Mouse (Mus musculus) MEL-GATA-1-ER (cell line): Measurements from ENCODE around the gene Gm26938.

Experiments used
- DNase-seq: peaks from one replicate; pipeline ENCODE4 v3.0.0-alpha.2; 2012; ENCODE audit warnings: low read depth; ENCODE audit errors: extremely low read depth

Gm26938 gene

GRCm38 (mm10) chr5:139816445-139816844 is 9.8 kb downstream of the Gm26938 start:
- no peak for DNase-seq

GRCm38 (mm10) chr5:139815964-139816363 is 10.2 kb downstream of the Gm26938 start:
- no peak for DNase-seq

DNA sequence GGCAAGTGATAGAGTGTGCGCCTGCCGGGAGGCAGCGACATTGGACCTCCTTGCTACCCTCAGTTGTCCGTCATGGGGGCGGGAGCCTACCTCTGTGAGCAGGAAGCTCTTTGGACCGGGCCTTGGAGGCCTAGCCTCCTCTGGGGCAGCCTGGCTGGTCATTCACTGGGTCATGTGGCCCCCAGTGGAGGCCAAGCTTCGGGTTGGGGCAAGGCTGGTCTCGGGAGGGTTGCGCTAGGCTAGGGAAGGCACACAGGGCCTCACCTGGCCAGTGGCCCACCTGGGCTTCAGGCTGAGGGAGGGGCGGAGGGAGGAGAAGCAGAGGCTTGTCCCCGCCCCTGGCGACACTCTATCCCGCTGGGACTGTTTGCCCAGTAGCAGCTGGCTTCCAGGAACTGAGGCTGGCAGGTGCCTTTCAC is 12.2 kb downstream of the Gm26938 start:
- no peak for DNase-seq

DNA sequence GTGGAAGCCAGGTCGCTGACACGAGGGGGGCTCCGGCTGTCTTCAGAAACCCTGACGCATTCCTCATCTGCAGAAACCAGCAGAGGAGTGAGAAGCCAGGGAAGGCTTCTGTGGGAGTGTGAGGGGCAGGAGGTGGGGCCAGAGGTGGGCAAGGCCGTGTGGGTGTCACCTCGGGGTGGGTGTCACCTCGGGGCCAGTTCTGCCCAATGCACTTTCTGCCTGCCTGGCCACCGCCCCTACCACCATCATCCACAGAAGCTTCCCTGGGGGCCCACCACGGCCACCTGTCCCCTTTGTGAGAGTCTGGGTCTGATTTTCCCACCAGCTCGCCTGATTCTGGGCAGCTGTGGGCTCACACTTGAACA is 13.1 kb downstream of the Gm26938 start:
- DNase-seq, result no peak

DNA sequence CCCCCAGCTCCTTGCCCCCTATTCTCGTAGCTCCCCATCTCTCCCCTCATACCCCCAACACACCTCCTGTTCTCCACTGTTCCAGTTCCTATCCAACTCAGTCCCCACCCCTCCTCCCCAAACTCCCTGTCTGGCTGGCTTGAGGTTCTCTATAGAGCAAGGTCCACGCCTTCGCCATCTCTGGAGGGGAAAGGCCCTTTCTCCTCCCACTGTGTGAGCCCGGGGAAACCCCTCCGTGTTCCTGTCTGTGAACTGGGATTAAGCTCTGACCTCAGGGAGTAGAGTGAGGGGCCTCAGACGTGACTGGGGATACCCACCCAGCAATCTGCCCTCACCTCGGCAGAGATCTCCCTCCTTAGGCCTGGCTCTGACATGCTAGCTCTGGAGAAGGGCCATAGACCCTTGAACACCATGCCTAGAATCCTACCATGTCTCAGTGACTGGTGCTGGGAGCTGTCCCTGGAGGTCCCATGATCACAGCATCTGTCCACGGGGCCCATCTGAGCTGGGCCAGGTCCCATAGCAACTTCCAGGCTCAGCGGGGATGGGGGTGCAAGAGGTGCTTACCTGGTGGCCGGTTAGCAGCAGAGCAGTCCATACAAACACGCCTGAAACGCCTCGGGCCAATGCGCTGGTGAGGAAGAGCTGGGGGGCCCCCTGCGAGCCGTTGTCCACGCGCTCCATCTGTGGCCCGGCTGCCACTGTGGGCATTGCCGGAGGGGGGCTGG is 13.6 kb downstream of the Gm26938 start:
- no peak for DNase-seq

DNA sequence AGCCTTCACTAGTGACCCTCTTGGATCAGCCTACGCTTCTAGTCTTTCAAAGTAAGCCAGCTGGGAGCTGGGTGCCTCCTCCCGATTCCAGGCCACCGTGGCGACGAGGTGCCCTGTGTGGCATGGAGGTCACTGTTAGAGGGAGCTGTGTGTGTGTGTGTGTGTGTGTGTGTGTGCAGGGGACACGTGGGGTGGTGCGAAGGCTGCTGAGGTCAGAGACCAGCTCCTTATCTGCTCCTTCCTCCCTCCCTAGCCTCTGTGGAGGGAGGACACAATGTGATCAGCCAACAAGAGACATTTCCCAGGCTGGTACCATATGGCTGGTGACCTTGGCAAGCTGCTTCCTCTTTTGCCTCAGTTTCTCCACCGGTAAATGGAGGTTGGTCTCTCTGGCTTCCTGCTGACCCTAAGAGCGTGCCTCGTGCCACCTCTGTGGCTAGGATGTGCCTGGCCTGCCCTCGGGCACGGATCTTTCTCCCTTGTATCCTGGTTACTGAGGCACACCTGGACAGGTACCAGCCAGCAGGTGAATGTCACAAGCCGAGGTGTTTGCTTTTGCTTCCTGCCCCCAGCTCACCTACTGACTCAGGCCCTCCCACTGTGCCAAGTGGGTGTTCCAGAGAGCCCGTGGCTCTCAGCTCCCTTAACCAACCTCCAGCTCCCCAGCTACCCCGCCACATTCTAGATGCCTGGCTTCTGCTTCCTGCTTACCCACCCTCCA is 14.4 kb downstream of the Gm26938 start:
- no peak for DNase-seq

DNA sequence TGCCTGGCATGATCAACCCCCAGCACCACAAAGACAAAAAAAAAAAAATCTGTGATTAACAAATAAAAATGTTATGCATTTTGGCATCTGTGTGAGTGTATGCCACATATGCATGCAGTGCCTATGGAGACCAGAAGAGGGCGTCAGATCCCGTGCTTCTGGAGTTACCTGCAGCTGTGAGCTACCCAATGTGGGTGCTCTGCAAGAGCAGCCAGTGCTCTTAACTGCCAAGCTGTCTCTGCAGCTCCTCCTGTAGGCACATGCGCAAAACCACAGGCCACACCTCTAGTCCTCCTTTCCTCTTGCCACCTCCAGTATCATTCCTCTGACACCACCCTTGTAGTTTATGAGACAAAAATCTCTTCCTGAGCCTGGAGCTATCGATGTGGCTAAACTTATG is 16.8 kb downstream of the Gm26938 start:
- DNase-seq, result peak; percentile 39

DNA sequence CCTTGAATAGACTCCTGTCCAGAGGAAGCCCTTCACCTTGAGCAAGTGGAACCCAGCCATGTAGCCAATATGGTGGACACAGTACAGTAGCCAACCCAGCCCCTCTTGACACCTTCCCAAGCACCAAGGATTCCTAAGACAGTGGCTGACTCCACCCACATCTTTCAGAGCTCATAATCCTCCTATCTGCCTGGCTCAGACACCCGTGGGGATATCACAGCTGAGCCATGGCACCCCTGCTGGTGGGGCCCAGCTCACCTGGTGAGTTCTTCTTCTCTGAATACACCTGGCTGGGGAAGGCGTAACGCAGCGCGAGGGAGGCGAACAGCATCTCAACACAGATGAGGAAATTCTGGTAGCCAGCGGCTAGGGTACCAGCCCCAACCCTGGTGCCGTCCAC is 20.3 kb downstream of the Gm26938 start:
- DNase-seq, result no peak

DNA sequence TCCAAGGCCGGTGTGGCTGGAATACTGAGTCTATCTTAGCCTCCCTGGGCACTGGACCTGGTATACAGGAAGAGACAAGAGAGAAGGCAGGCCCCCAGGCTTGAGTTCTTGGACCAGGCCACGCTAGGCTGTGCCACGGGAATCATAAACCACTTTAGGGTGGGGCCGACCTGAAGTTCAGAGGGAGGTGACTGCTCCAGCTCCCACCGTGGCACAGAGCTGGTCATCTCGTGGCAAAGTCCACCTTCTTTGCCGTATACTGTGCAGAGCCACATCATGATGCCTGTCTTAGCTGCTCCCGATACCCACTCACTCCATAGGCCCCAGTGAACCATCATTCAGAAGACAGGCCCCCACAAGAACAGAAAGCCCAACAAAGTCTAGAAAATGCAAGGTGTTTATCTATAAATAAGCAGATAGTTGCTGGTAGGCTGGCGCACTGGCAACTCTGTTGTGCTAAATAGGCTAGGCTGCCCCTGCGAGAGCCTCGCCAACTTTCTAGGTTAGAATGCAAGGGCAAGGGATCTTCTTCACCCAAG is 21.6 kb downstream of the Gm26938 start:
- DNase-seq, result no peak

DNA sequence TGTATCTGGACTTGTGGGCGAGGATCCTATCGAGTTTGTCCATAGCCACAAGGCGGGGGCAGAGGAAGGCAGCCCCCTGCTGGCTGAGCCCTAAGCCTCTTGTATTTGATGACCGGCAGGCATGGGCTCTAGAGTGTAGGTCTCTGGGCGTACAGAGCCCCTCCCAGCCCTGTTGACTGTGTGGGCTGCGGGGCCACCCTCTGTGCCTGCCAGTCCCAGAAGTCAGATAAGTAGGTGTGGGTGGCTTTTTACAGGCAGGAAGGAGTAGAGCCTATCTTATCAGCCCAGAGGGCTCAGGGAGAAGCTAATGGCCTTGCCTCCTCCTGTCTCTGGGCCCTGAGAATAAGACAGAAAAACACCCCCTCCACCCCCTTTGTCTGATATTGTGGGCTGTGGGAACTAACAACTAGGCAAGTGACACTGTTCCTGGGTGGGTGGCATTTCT is 22.1 kb downstream of the Gm26938 start:
- DNase-seq, result peak; percentile 97

DNA sequence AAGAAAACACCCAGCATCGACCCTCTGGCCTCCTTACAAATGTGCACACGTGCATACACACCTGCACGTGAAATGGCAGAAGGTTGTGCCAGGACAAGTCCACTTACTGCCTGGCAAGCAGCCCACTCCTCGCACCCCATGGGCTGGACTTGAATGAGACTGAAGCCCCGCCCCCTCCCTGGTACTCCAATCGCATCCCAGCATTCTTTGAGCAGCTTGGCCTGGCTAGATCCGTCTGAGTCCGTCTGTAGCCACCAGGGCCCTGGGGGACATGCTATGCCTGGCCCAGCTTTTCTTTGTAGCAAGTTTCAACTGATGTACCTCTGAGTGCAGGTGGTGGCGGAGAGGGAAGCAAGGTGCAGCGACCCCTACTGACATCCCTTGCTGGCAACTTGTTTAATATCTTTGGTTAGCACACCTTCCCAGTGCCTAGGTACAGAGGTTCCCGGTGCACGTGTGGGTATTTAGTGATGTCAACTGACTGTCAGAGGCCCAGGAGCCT is 22.6 kb downstream of the Gm26938 start:
- peak; percentile 76 for DNase-seq

DNA sequence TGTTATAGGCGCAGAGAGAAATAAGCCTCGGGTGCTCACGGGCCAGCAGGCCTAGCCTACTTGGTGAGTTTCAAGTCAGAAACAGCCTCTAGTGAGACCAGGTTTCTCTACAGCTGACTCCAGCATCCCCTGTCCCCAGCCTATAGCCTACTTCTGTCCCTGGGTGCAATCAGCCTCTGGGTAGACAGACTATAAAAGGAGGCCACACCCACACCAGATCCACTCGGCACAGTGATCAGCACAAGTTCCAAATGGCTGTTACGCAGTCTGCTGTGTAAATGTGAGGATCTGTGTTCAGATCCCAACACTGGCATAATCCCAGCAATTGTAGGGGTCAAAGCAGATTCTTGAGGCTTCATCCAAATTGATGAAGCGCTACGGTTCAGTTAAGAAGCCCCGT is 23.0 kb downstream of the Gm26938 start:
- no peak for DNase-seq

- no peak for DNase-seq
Measured at GRCm38 (mm10) chr5:139801880-139802279, 24.3 kb downstream of the Gm26938 start.

GRCm38 (mm10) chr5:139801231-139801630 is 25.0 kb downstream of the Gm26938 start:
- DNase-seq, result no peak

GRCm38 (mm10) chr5:139799801-139800590 is 26.2 kb downstream of the Gm26938 start:
- no peak for DNase-seq

DNA sequence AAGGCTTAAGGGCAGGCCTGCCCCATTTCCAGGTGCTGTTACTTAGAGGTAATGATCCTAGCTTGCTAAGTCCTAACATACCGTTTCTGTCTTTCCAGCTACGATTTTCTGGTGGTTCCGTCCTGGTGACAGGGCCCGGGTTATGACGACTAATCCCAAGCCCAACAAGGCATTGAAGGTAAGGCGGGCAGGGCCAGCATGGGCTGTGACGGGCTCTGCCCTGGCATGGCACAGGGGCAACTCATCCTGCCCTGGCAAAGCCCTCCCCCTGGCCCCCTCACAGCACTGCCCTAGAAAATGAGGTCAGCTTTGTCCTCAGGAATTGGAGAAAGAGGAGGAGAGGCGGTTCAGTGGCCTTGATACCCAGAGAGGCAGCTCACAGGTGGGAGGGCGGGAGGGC is 27.2 kb downstream of the Gm26938 start:
- DNase-seq, result no peak

GRCm38 (mm10) chr5:139798168-139798900 is 27.9 kb downstream of the Gm26938 start:
- DNase-seq, result no peak

DNA sequence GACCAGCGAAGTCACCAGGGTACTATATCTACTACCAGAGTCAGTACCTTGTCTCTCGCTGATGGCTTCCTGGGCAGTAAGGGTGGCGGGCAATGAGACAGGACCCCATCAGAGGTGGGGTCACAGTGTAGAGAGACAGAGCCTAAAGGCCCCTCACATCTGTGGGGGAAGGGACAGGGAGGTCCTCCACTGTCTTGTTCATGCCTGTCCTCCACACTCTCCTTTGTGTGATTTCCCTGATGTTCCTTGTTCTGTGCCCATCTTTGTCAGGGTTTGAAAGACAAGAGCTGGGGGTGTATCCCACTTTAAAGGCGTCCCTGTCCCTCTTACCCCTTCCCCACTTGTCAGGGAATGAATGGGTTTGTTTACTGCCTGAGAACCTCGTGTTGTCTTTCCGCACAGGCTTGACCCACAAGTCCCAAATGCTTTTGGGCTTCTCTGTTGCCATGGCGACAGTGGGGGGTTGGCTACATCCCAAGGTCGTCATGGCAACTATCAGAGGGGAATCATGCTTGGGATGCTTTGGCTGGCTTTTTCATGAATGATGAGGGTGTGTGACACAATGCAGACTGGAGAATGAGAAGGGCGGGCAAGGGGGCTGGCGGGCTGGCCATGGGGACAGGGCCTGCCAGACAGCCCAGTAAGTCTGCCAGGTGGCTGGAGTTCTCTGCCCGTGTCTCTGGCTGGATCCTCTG is 28.6 kb downstream of the Gm26938 start:
- no peak for DNase-seq

- DNase-seq, result no peak
Measured at GRCm38 (mm10) chr5:139796900-139797299, 29.3 kb downstream of the Gm26938 start.

DNA sequence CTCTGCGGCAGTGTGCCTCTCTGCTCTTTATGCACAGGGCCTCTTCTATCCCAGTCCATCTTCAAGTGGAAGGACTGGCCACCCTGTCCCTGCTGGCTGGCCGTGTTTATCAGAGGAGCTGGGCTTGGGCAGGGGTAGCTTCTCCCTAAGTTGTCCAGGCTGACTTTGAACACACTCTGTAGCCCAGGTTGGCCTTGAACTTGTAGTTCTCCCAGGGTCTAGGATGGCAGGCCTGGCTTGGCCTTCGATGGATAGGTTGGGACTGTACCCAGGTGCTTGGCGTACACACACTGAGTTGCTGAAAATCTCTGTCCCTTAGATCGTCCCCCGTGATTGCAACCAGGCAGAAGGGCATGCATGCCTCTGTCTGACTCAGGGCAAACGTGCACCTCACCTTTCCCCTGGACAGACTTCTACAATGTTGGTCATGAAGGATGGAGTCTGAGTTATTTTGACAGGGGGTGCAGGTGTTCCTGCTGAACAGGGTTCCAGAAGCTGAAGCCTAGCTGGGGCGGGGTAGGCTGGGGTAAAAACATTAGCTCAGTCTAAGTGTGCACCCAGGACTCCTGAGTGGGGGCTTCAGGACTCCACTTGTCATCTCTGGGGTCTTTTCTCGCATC is 30.1 kb downstream of the Gm26938 start:
- no peak for DNase-seq
